Mouse (Mus musculus): ENCODE measurements around the gene Spint2. TPM values are rescaled to one million over a fixed set of nuclear protein-coding genes. Genes with fewer than 3 reads are reported as not detected.

Spint2 gene
- polyA plus RNA-seq, 1 experiment from 2014 or later: 36.1 TPM

GRCm38 (mm10) chr7:29316137-29316734 lies 34.5 kb upstream of the Spint2 start:
- no peak overlapping the region for H3K4me3 ChIP-seq (ENCODE audit: low read depth, low read length)
- no peak for ATAC-seq (replicated peaks; ENCODE audit: low FRiP score)
- peak overlapping the region; percentile 5; the same call in 1 of the 2 replicates for H3K9ac ChIP-seq (ENCODE audit: low read length)

GRCm38 (mm10) chr7:29314844-29315628 lies 33.3 kb upstream of the Spint2 start:
- WGBS: 64% methylated on average over 13 of the region's 13 CpGs
- peaks cover 40% of the 10 kb centered on the region for H3K4me1 ChIP-seq (replicated peaks; ENCODE audit: control insufficient read depth, insufficient read depth, low read length)
- no peak overlapping the region for H3K4me2 ChIP-seq (ENCODE audit: low read depth, low read length, severe bottlenecking)
- no peaks in the 10 kb centered on the region for H3K9me3 ChIP-seq (ENCODE audit: control insufficient read depth, low read length)
- peak; percentile 23; the same call in 1 of the 2 replicates for ATAC-seq (replicated peaks; ENCODE audit: low FRiP score)
- peak; percentile 75 for DNase-seq (ENCODE audit: low spot score)
- no peak overlapping the region; the same call in 1 of the 2 replicates for H3K9ac ChIP-seq (ENCODE audit: low read length)
- peak overlapping the region; percentile 25; the same call in 1 of the 2 replicates for H3K27ac ChIP-seq (ENCODE audit: low read depth, low read length)
- H3K4me3 ChIP-seq (ENCODE audit: low read depth, low read length): no peak overlapping the region
- peaks cover 3% of the 10 kb centered on the region; the same call in 1 of the 2 replicates for H3K36me3 ChIP-seq (ENCODE audit: control insufficient read depth, insufficient read depth, low read length)
- H3K27me3 ChIP-seq (ENCODE audit: control insufficient read depth, insufficient read depth, low read length): no peaks in the 10 kb centered on the region

More at GRCm38 (mm10) chr7:29316137-29316734, 34.5 kb upstream of the Spint2 start:
- 59% methylated on average over 17 of the region's 17 CpGs for WGBS
- Histone ChIP-seq H3K4me1 (replicated peaks; ENCODE audit: control insufficient read depth, insufficient read depth, low read length) (peaks cover 42% of the 10 kb centered on the region), H3K36me3 (ENCODE audit: control insufficient read depth, insufficient read depth, low read length) (peaks cover 3% of the 10 kb centered on the region; the same call in 1 of the 2 replicates), H3K27ac (ENCODE audit: low read depth, low read length) (peak overlapping the region; percentile 91), H3K9me3 (ENCODE audit: control insufficient read depth, low read length) (no peaks in the 10 kb centered on the region), H3K4me2 (ENCODE audit: low read depth, low read length, severe bottlenecking) (peak overlapping the region; percentile 53; the same call in 1 of the 2 replicates), H3K27me3 (ENCODE audit: control insufficient read depth, insufficient read depth, low read length) (no peaks in the 10 kb centered on the region)
- DNase-seq (ENCODE audit: low spot score): no peak

- WGBS: 45% methylated on average over 9 of the region's 9 CpGs
- ATAC-seq (replicated peaks; ENCODE audit: low FRiP score): no peak
- Histone ChIP-seq H3K9ac (ENCODE audit: low read length) (0 out of 2 replicates have a peak overlapping the region, but pooled peaks have one; percentile 6), H3K36me3 (ENCODE audit: control insufficient read depth, insufficient read depth, low read length) (peaks cover 3% of the 10 kb centered on the region; the same call in 1 of the 2 replicates), H3K4me1 (replicated peaks; ENCODE audit: control insufficient read depth, insufficient read depth, low read length) (peaks cover 38% of the 10 kb centered on the region), H3K4me3 (ENCODE audit: low read depth, low read length) (no peak overlapping the region), H3K27ac (ENCODE audit: low read depth, low read length) (no peak overlapping the region), H3K9me3 (ENCODE audit: control insufficient read depth, low read length) (no peaks in the 10 kb centered on the region), H3K4me2 (ENCODE audit: low read depth, low read length, severe bottlenecking) (no peak overlapping the region), H3K27me3 (ENCODE audit: control insufficient read depth, insufficient read depth, low read length) (no peaks in the 10 kb centered on the region)
- DNase-seq (ENCODE audit: low spot score): no peak
Measured at GRCm38 (mm10) chr7:29313572-29314261, 32.0 kb upstream of the Spint2 start.

GRCm38 (mm10) chr7:29313051-29313450 lies 31.3 kb upstream of the Spint2 start:
- Histone ChIP-seq H3K4me1 (replicated peaks; ENCODE audit: control insufficient read depth, insufficient read depth, low read length) (peaks cover 35% of the 10 kb centered on the region), H3K27ac (ENCODE audit: low read depth, low read length) (no peak overlapping the region), H3K36me3 (ENCODE audit: control insufficient read depth, insufficient read depth, low read length) (peaks cover 3% of the 10 kb centered on the region; the same call in 1 of the 2 replicates), H3K4me3 (ENCODE audit: low read depth, low read length) (no peak overlapping the region), H3K9ac (ENCODE audit: low read length) (no peak overlapping the region), H3K9me3 (ENCODE audit: control insufficient read depth, low read length) (no peaks in the 10 kb centered on the region), H3K27me3 (ENCODE audit: control insufficient read depth, insufficient read depth, low read length) (no peaks in the 10 kb centered on the region), H3K4me2 (ENCODE audit: low read depth, low read length, severe bottlenecking) (no peak overlapping the region)
- WGBS: 24% methylated on average over 9 of the region's 9 CpGs
- no peak for ATAC-seq (replicated peaks; ENCODE audit: low FRiP score)
- DNase-seq (ENCODE audit: low spot score): no peak

- Histone ChIP-seq H3K36me3 (ENCODE audit: control insufficient read depth, insufficient read depth, low read length) (peaks cover 3% of the 10 kb centered on the region; the same call in 1 of the 2 replicates), H3K27me3 (ENCODE audit: control insufficient read depth, insufficient read depth, low read length) (no peaks in the 10 kb centered on the region), H3K4me2 (ENCODE audit: low read depth, low read length, severe bottlenecking) (peak overlapping the region; percentile 93), H3K4me3 (ENCODE audit: low read depth, low read length) (peak overlapping the region; percentile 72), H3K4me1 (replicated peaks; ENCODE audit: control insufficient read depth, insufficient read depth, low read length) (peaks cover 28% of the 10 kb centered on the region), H3K9me3 (ENCODE audit: control insufficient read depth, low read length) (no peaks in the 10 kb centered on the region), H3K27ac (ENCODE audit: low read depth, low read length) (no peak overlapping the region), H3K9ac (ENCODE audit: low read length) (peak overlapping the region; percentile 69)
- DNase-seq (ENCODE audit: low spot score) (no peak), ATAC-seq (replicated peaks; ENCODE audit: low FRiP score) (no peak)
- 9% methylated on average over 5 of the region's 5 CpGs for WGBS
Measured at GRCm38 (mm10) chr7:29309749-29310148, 28.0 kb upstream of the Spint2 start.

- H3K4me1 ChIP-seq (replicated peaks; ENCODE audit: control insufficient read depth, insufficient read depth, low read length): peaks cover 28% of the 10 kb centered on the region
- H3K9me3 ChIP-seq (ENCODE audit: control insufficient read depth, low read length): no peaks in the 10 kb centered on the region
- DNase-seq (ENCODE audit: low spot score) (no peak), ATAC-seq (replicated peaks; ENCODE audit: low FRiP score) (no peak)
- under 1% methylated on average over 34 of the region's 36 CpGs for WGBS
- H3K9ac ChIP-seq (ENCODE audit: low read length): peak overlapping the region; percentile 69
- H3K36me3 ChIP-seq (ENCODE audit: control insufficient read depth, insufficient read depth, low read length): peaks cover 3% of the 10 kb centered on the region; the same call in 1 of the 2 replicates
- H3K27me3 ChIP-seq (ENCODE audit: control insufficient read depth, insufficient read depth, low read length): no peaks in the 10 kb centered on the region
- H3K4me2 ChIP-seq (ENCODE audit: low read depth, low read length, severe bottlenecking): peak overlapping the region; percentile 93
- 0 out of 2 replicates have a peak overlapping the region, but pooled peaks have one; percentile 15 for H3K27ac ChIP-seq (ENCODE audit: low read depth, low read length)
- peak overlapping the region; percentile 72 for H3K4me3 ChIP-seq (ENCODE audit: low read depth, low read length)
Measured at GRCm38 (mm10) chr7:29309221-29309721, 27.6 kb upstream of the Spint2 start.

- Histone ChIP-seq H3K27me3 (ENCODE audit: control insufficient read depth, insufficient read depth, low read length) (no peaks in the 10 kb centered on the region), H3K27ac (ENCODE audit: low read depth, low read length) (peak overlapping the region; percentile 43; the same call in 1 of the 2 replicates), H3K9ac (ENCODE audit: low read length) (peak overlapping the region; percentile 69), H3K9me3 (ENCODE audit: control insufficient read depth, low read length) (no peaks in the 10 kb centered on the region), H3K4me2 (ENCODE audit: low read depth, low read length, severe bottlenecking) (peak overlapping the region; percentile 93), H3K36me3 (ENCODE audit: control insufficient read depth, insufficient read depth, low read length) (0 out of 2 replicates have a peak, but pooled peaks cover 3% of the 10 kb centered on the region), H3K4me1 (replicated peaks; ENCODE audit: control insufficient read depth, insufficient read depth, low read length) (peaks cover 25% of the 10 kb centered on the region), H3K4me3 (ENCODE audit: low read depth, low read length) (peak overlapping the region; percentile 72)
- WGBS: 1% methylated on average over 42 of the region's 42 CpGs
- DNase-seq (ENCODE audit: low spot score): peak; percentile 96
- peak; percentile 73 for ATAC-seq (replicated peaks; ENCODE audit: low FRiP score)
Measured at GRCm38 (mm10) chr7:29307350-29308104, 25.8 kb upstream of the Spint2 start.
